Mouse (Mus musculus): ENCODE results near the gene Syt2.

Gene Syt2

GRCm38 (mm10) chr1:134777201-134777885, 130.9 kb downstream of the Syt2 start:
- DNase-seq: no peak

- peak; percentile 34 to 43 for DNase-seq
These were observed 131.6 kb downstream of the Syt2 start for GRCm38 (mm10) chr1:134777936-134778548.

GRCm38 (mm10) chr1:134782797-134783196, 136.3 kb downstream of the Syt2 start:
- DNase-seq: no peak

GRCm38 (mm10) chr1:134783958-134784357, 137.5 kb downstream of the Syt2 start:
- DNase-seq: no peak

- DNase-seq: no peak
These were observed 138.0 kb downstream of the Syt2 start for GRCm38 (mm10) chr1:134784481-134784880.

- DNase-seq: no peak
These were observed 138.4 kb downstream of the Syt2 start for GRCm38 (mm10) chr1:134784911-134785310.

GRCm38 (mm10) chr1:134788096-134788495, 141.6 kb downstream of the Syt2 start:
- no peak for DNase-seq

- no peak for DNase-seq
These were observed 144.4 kb downstream of the Syt2 start for GRCm38 (mm10) chr1:134790716-134791439.

GRCm38 (mm10) chr1:134791456-134791855, 145.0 kb downstream of the Syt2 start:
- no peak for DNase-seq

GRCm38 (mm10) chr1:134796076-134796475, 149.6 kb downstream of the Syt2 start:
- no peak for DNase-seq

GRCm38 (mm10) chr1:134796536-134796935, 150.1 kb downstream of the Syt2 start:
- no peak for DNase-seq

GRCm38 (mm10) chr1:134801758-134802157, 155.3 kb downstream of the Syt2 start:
- no peak for DNase-seq

GRCm38 (mm10) chr1:134803286-134804117, 157.0 kb downstream of the Syt2 start:
- no peak for DNase-seq

GRCm38 (mm10) chr1:134804373-134804772, 157.9 kb downstream of the Syt2 start:
- no peak for DNase-seq

GRCm38 (mm10) chr1:134805471-134805870, 159.0 kb downstream of the Syt2 start:
- DNase-seq: no peak

Measured in thymus, postnatal 36 days (tissue).